Mouse (Mus musculus) heart, embryonic 11.5 days (tissue): Measurements from ENCODE around the gene Creg1. TPM values are rescaled to one million over a fixed set of nuclear protein-coding genes. Genes with fewer than 3 reads are reported as not detected.
A peak's percentile ranks its signal among the peaks of the same experiment; 100 is the strongest.

Experiments used
- ATAC-seq: fragments of 200-750 bp; cut with Nextera tagmentation; replicated peaks from 2 replicates; pipeline ENCODE4 v1.8.0; 2017; ENCODE audit warnings: moderate library complexity; ENCODE audit not compliant: insufficient number of reproducible peaks, low FRiP score, low TSS enrichment
- H3K27ac ChIP-seq: fragments of 300-500 bp; sonication (generic); 2 replicates; pipeline ENCODE4 v1.5.1; 2014; ENCODE audit warnings: mild to moderate bottlenecking, low read depth, low read length
- H3K27me3 ChIP-seq: fragments of 300-500 bp; sonication (generic); 2 replicates; pipeline ENCODE4 v1.6.1; 2014; ENCODE audit warnings: mild to moderate bottlenecking, low read length, mixed read lengths; ENCODE audit not compliant: control insufficient read depth, insufficient read depth
- H3K36me3 ChIP-seq: fragments of 300-500 bp; sonication (generic); 2 replicates; pipeline ENCODE4 v1.6.1; 2014; ENCODE audit warnings: mild to moderate bottlenecking, low read length, moderate library complexity, mixed read lengths; ENCODE audit not compliant: control insufficient read depth, insufficient read depth
- H3K4me1 ChIP-seq: fragments of 300-500 bp; sonication (generic); 2 replicates; pipeline ENCODE4 v1.6.1; 2014; ENCODE audit warnings: low read length; ENCODE audit not compliant: control insufficient read depth, insufficient read depth
- H3K4me2 ChIP-seq: fragments of 300-500 bp; sonication (generic); 2 replicates; pipeline ENCODE4 v1.6.1; 2014; ENCODE audit warnings: mild to moderate bottlenecking, moderate library complexity
- H3K4me3 ChIP-seq: fragments of 300-500 bp; sonication (generic); 2 replicates; pipeline ENCODE4 v1.5.1; 2014; ENCODE audit warnings: low read depth, low read length
- H3K9ac ChIP-seq: fragments of 300-500 bp; sonication (generic); 2 replicates; pipeline ENCODE4 v1.6.1; 2014; ENCODE audit warnings: mild to moderate bottlenecking, low read depth, low read length, moderate library complexity
- H3K9me3 ChIP-seq: fragments of 300-500 bp; sonication (generic); replicated peaks from 2 replicates; pipeline ENCODE4 v1.6.1; 2016; ENCODE audit warnings: low read length; ENCODE audit not compliant: control insufficient read depth
- WGBS: fragments of 180-500 bp; shearing (Covaris S2); extraction: QIAGEN DNeasy Blood & Tissue Kit; methylation state at CpG from one replicate; pipeline ENCODE4 v1.1.7; 2014; ENCODE audit not compliant: insufficient replicate concordance; 5-methylcytosine and 5-hydroxymethylcytosine counted together
- polyA plus RNA-seq: library from polyadenylated mRNA; unstranded; fragments of >200 nt; fragmentation: Nextera tagmentation; extraction: Ambion mirVana; gene quantifications from 2 replicates; pipeline ENCODE4 v1.2.1, GENCODE M21; 2014

The Creg1 gene
- polyA plus RNA-seq, 1 experiment from 2014 or later: 108 TPM

- H3K4me2 ChIP-seq: no peak overlapping the region
- no peaks in the 10 kb centered on the region for H3K9me3 ChIP-seq
- no peak overlapping the region for H3K9ac ChIP-seq
- H3K36me3 ChIP-seq: no peaks in the 10 kb centered on the region
- H3K4me3 ChIP-seq: no peak overlapping the region
- peaks cover 22% of the 10 kb centered on the region for H3K4me1 ChIP-seq
- no peaks in the 10 kb centered on the region for H3K27me3 ChIP-seq
- ATAC-seq: no peak
- 73% methylated on average over 4 of the region's 4 CpGs for WGBS
- peak overlapping the region; percentile 46; the same call in 1 of the 2 replicates for H3K27ac ChIP-seq
These were observed 38.4 kb upstream of the Creg1 start for GRCm38 (mm10) chr1:165725039-165725644.

- 21% methylated on average over 1 of the region's 1 CpGs for WGBS
- Histone ChIP-seq H3K36me3 (no peaks in the 10 kb centered on the region), H3K4me2 (no peak overlapping the region), H3K27me3 (no peaks in the 10 kb centered on the region), H3K9ac (no peak overlapping the region), H3K4me3 (no peak overlapping the region), H3K9me3 (no peaks in the 10 kb centered on the region), H3K4me1 (peaks cover 22% of the 10 kb centered on the region), H3K27ac (peak overlapping the region; percentile 29; the same call in 1 of the 2 replicates)
- no peak for ATAC-seq
These were observed 36.6 kb upstream of the Creg1 start for GRCm38 (mm10) chr1:165726986-165727385.

GRCm38 (mm10) chr1:165728057-165728639 is 35.4 kb upstream of the Creg1 start:
- Histone ChIP-seq H3K4me3 (no peak overlapping the region), H3K27me3 (no peaks in the 10 kb centered on the region), H3K9me3 (no peaks in the 10 kb centered on the region), H3K27ac (no peak overlapping the region), H3K36me3 (no peaks in the 10 kb centered on the region), H3K4me1 (peaks cover 22% of the 10 kb centered on the region), H3K9ac (no peak overlapping the region), H3K4me2 (no peak overlapping the region)
- 81% methylated on average over 3 of the region's 3 CpGs for WGBS
- no peak for ATAC-seq

GRCm38 (mm10) chr1:165730129-165730528 is 33.4 kb upstream of the Creg1 start:
- Histone ChIP-seq H3K9ac (no peak overlapping the region), H3K4me2 (no peak overlapping the region), H3K4me3 (no peak overlapping the region), H3K36me3 (no peaks in the 10 kb centered on the region), H3K9me3 (no peaks in the 10 kb centered on the region), H3K4me1 (peaks cover 16% of the 10 kb centered on the region), H3K27ac (no peak overlapping the region; the same call in 1 of the 2 replicates), H3K27me3 (no peaks in the 10 kb centered on the region)
- 29% methylated on average over 1 of the region's 1 CpGs for WGBS
- ATAC-seq: no peak

- H3K4me1 ChIP-seq: peaks cover 11% of the 10 kb centered on the region
- H3K9me3 ChIP-seq: no peaks in the 10 kb centered on the region
- H3K9ac ChIP-seq: no peak overlapping the region
- H3K27ac ChIP-seq: no peak overlapping the region
- no peak overlapping the region for H3K4me2 ChIP-seq
- no peaks in the 10 kb centered on the region for H3K27me3 ChIP-seq
- H3K36me3 ChIP-seq: no peaks in the 10 kb centered on the region
- H3K4me3 ChIP-seq: no peak overlapping the region
- WGBS: 76% methylated on average over 6 of the region's 6 CpGs
- no peak for ATAC-seq
These were observed 32.0 kb upstream of the Creg1 start for GRCm38 (mm10) chr1:165731553-165731952.

GRCm38 (mm10) chr1:165734840-165735239 is 28.7 kb upstream of the Creg1 start:
- WGBS: 86% methylated on average over 2 of the region's 2 CpGs
- Histone ChIP-seq H3K27ac (no peak overlapping the region), H3K4me2 (no peak overlapping the region), H3K4me3 (no peak overlapping the region), H3K9me3 (no peaks in the 10 kb centered on the region), H3K4me1 (0 out of 2 replicates have a peak, but pooled peaks cover 3% of the 10 kb centered on the region), H3K9ac (no peak overlapping the region), H3K36me3 (no peaks in the 10 kb centered on the region), H3K27me3 (no peaks in the 10 kb centered on the region)
- ATAC-seq: no peak

- ATAC-seq: peak; percentile 57; the same call in 1 of the 2 replicates
- Histone ChIP-seq H3K4me2 (peak overlapping the region; percentile 31), H3K4me3 (no peak overlapping the region)
These were observed 27.4 kb upstream of the Creg1 start for GRCm38 (mm10) chr1:165735826-165736818.

GRCm38 (mm10) chr1:165737451-165737850 is 26.1 kb upstream of the Creg1 start:
- no peaks in the 10 kb centered on the region for H3K9me3 ChIP-seq
- no peak overlapping the region for H3K9ac ChIP-seq
- H3K36me3 ChIP-seq: no peaks in the 10 kb centered on the region
- H3K4me1 ChIP-seq: 0 out of 2 replicates have a peak, but pooled peaks cover 3% of the 10 kb centered on the region
- no peak overlapping the region for H3K4me2 ChIP-seq
- ATAC-seq: no peak
- no peak overlapping the region for H3K4me3 ChIP-seq
- WGBS: 51% methylated on average over 5 of the region's 5 CpGs
- no peaks in the 10 kb centered on the region for H3K27me3 ChIP-seq
- H3K27ac ChIP-seq: no peak overlapping the region

More at GRCm38 (mm10) chr1:165735826-165736818, 27.4 kb upstream of the Creg1 start:
- Histone ChIP-seq H3K36me3 (no peaks in the 10 kb centered on the region), H3K4me1 (0 out of 2 replicates have a peak, but pooled peaks cover 3% of the 10 kb centered on the region), H3K27me3 (no peaks in the 10 kb centered on the region), H3K9me3 (no peaks in the 10 kb centered on the region), H3K9ac (0 out of 2 replicates have a peak overlapping the region, but pooled peaks have one; percentile 28), H3K27ac (no peak overlapping the region)
- 27% methylated on average over 20 of the region's 20 CpGs for WGBS
